Mouse (Mus musculus): ENCODE results near the gene Hilpda.

Hilpda gene

GRCm38 (mm10) chr6:29278513-29279267 lies 6.4 kb downstream of the Hilpda start:
- peak; percentile 78 for DNase-seq (ENCODE audit: low spot score)

- DNase-seq (ENCODE audit: low spot score), result no peak
Measured at GRCm38 (mm10) chr6:29279293-29279692, 7.0 kb downstream of the Hilpda start, which contains the start of gene Fam71f2. TSS of gene Fam71f2 (plus strand) at chr6:29279593.

- DNase-seq (ENCODE audit: low spot score), result no peak
Measured at GRCm38 (mm10) chr6:29280671-29281070, 8.4 kb downstream of the Hilpda start.

- DNase-seq (ENCODE audit: low spot score), result no peak
Measured at GRCm38 (mm10) chr6:29286870-29287269, 14.6 kb downstream of the Hilpda start.

- no peak for DNase-seq (ENCODE audit: low spot score)
Measured at GRCm38 (mm10) chr6:29287481-29287880, 15.2 kb downstream of the Hilpda start.

GRCm38 (mm10) chr6:29287944-29288343 lies 15.7 kb downstream of the Hilpda start:
- DNase-seq (ENCODE audit: low spot score), result no peak

GRCm38 (mm10) chr6:29288651-29289050 lies 16.4 kb downstream of the Hilpda start:
- no peak for DNase-seq (ENCODE audit: low spot score)

- no peak for DNase-seq (ENCODE audit: low spot score)
Measured at GRCm38 (mm10) chr6:29299112-29299511, 26.8 kb downstream of the Hilpda start.

GRCm38 (mm10) chr6:29303251-29303650 lies 31.0 kb downstream of the Hilpda start:
- DNase-seq (ENCODE audit: low spot score), result no peak

GRCm38 (mm10) chr6:29303726-29304125 lies 31.4 kb downstream of the Hilpda start:
- no peak for DNase-seq (ENCODE audit: low spot score)

GRCm38 (mm10) chr6:29305462-29305861 lies 33.2 kb downstream of the Hilpda start:
- DNase-seq (ENCODE audit: low spot score), result no peak

GRCm38 (mm10) chr6:29308846-29309605 lies 36.7 kb downstream of the Hilpda start:
- DNase-seq (ENCODE audit: low spot score), result no peak

- DNase-seq (ENCODE audit: low spot score), result no peak
Measured at GRCm38 (mm10) chr6:29313690-29314202, 41.5 kb downstream of the Hilpda start.

GRCm38 (mm10) chr6:29317286-29317685 lies 45.0 kb downstream of the Hilpda start:
- no peak for DNase-seq (ENCODE audit: low spot score)

GRCm38 (mm10) chr6:29317941-29318340 lies 45.7 kb downstream of the Hilpda start:
- no peak for DNase-seq (ENCODE audit: low spot score)

- DNase-seq (ENCODE audit: low spot score), result peak; percentile 19
Measured at GRCm38 (mm10) chr6:29318879-29319278, 46.6 kb downstream of the Hilpda start, which contains the start of gene Fam71f1. TSS of gene Fam71f1 (plus strand) at chr6:29319140.

GRCm38 (mm10) chr6:29321586-29321985 lies 49.3 kb downstream of the Hilpda start:
- no peak for DNase-seq (ENCODE audit: low spot score)

- DNase-seq (ENCODE audit: low spot score), result no peak
Measured at GRCm38 (mm10) chr6:29322147-29322546, 49.9 kb downstream of the Hilpda start.

- no peak for DNase-seq (ENCODE audit: low spot score)
Measured at GRCm38 (mm10) chr6:29322735-29323134, 50.4 kb downstream of the Hilpda start.

Measured in lung, postnatal 25 days (tissue).